Mouse (Mus musculus) bone marrow macrophage, adult 2 months (primary cell): ENCODE measurements around the gene Cabp1.

Source experiments
- CTCF ChIP-seq: IDR thresholded peaks from 2 replicates; pipeline ENCODE4 v1.5.1; 2012; ENCODE audit warnings: low read depth, mild to moderate bottlenecking, low read length, moderate library complexity
- POLR2A ChIP-seq: IDR thresholded peaks from 2 replicates; pipeline ENCODE4 v1.6.1; 2012; ENCODE audit warnings: mild to moderate bottlenecking, low read depth, low read length, borderline replicate concordance

- TF ChIP-seq POLR2A, result no peak
- no peak for TF ChIP-seq CTCF
Measured at GRCm38 (mm10) chr5:115139124-115139523, 55.1 kb downstream of the Cabp1 start.
